Mouse (Mus musculus) CH12.LX (cell line): ENCODE data around the gene Fhl2.

Experiments
- BHLHE40 ChIP-seq: IDR thresholded peaks from 2 replicates; pipeline ENCODE4 v1.6.1; 2011; ENCODE audit warnings: mild to moderate bottlenecking, low read depth, low read length, improper control_type of control experiment
- CHD2 ChIP-seq: IDR thresholded peaks from 2 replicates; pipeline ENCODE4 v1.6.1; 2011; ENCODE audit warnings: low read length, improper control_type of control experiment
- CTCF ChIP-seq, 2 experiments: IDR thresholded peaks in 1 of 2; conservative IDR thresholded peaks in 1 of 2; 2 replicates each; pipeline ENCODE4 v1.5.1; 2011 to 2012; ENCODE audit warnings: low read depth in 2 of 2, low read length in 2 of 2, improper control_type of control experiment in 1 of 2, inconsistent platforms in 1 of 2, mild to moderate bottlenecking in 1 of 2, moderate library complexity in 1 of 2
- HCFC1 ChIP-seq: IDR thresholded peaks from 2 replicates; pipeline ENCODE4 v1.6.1; 2012; ENCODE audit warnings: low read depth, mild to moderate bottlenecking, inconsistent platforms, low read length, improper control_type of control experiment
- MAX ChIP-seq: IDR thresholded peaks from 2 replicates; pipeline ENCODE4 v1.6.1; 2011; ENCODE audit warnings: low read length, improper control_type of control experiment
- MAZ ChIP-seq: IDR thresholded peaks from 2 replicates; pipeline ENCODE4 v1.6.1; 2012; ENCODE audit warnings: low read depth, mild to moderate bottlenecking, inconsistent platforms, low read length, improper control_type of control experiment, moderate library complexity
- MEF2A ChIP-seq: IDR thresholded peaks from 2 replicates; pipeline ENCODE4 v1.6.1; 2014; ENCODE audit warnings: low read depth, mild to moderate bottlenecking, inconsistent platforms, low read length, improper control_type of control experiment, borderline replicate concordance
- NELFE ChIP-seq: IDR thresholded peaks from 2 replicates; pipeline ENCODE4 v1.6.1; 2011; ENCODE audit warnings: low read depth, low read length, improper control_type of control experiment
- PAX5 ChIP-seq: IDR thresholded peaks from 2 replicates; pipeline ENCODE4 v1.6.1; 2012; ENCODE audit warnings: low read length, inconsistent platforms, mixed read lengths
- POLR2A ChIP-seq: IDR thresholded peaks from 2 replicates; pipeline ENCODE4 v1.6.1; 2011; ENCODE audit warnings: low read depth, mild to moderate bottlenecking, improper control_type of control experiment, low read length
- UBTF ChIP-seq: IDR thresholded peaks from 2 replicates; pipeline ENCODE4 v1.6.1; 2012; ENCODE audit warnings: low read depth, mild to moderate bottlenecking, inconsistent platforms, low read length, improper control_type of control experiment, moderate library complexity
- ZKSCAN1 ChIP-seq: IDR thresholded peaks from 2 replicates; pipeline ENCODE4 v1.6.1; 2012; ENCODE audit warnings: low read depth, inconsistent platforms, low read length, improper control_type of control experiment, borderline replicate concordance

GRCm38 (mm10) chr1:43238471-43238870, 41.7 kb upstream of the Fhl2 start:
- TF ChIP-seq CTCF (conservative IDR thresholded peaks at IDR 0.05 in 1 of 2, IDR thresholded peaks at IDR 0.05 in 1 of 2; ENCODE audit: low read depth in 2 of 2, low read length in 2 of 2) (no peak), HCFC1 (no peak), MAX (no peak), ZKSCAN1 (no peak), BHLHE40 (no peak), POLR2A (no peak), PAX5 (no peak), NELFE (no peak), MAZ (no peak), MEF2A (no peak), CHD2 (no peak), UBTF (no peak)
